Mouse (Mus musculus) kidney, adult 8-10 months (tissue): ENCODE measurements around the gene Olfr584.

Source experiments
- DNase-seq, 2 experiments: peaks; one replicate each; pipeline ENCODE4 v3.0.0; 2022

The Olfr584 gene

DNA sequence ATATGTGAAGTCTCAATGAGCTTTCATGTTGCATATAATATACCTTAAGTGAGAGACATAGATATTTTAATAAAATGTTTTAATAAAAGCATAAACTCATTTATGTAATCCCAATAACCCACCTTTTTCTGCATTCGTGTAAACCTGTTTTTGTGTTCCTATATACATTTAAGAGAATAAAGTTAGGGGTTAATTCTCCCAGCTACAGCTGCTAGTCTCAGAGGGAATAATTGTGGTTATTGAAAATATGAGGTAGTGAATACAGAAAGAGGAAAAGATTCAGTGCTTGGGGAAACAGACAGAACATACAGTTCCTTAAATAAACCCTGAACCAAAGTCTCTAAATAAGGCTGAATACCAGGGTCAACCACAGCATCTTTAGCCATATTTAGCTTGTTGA is at the start of gene Olfr584:
Olfr584 (plus strand) TSS at position 301 of the 400 bp plus-strand sequence.
- no peak for DNase-seq

DNA sequence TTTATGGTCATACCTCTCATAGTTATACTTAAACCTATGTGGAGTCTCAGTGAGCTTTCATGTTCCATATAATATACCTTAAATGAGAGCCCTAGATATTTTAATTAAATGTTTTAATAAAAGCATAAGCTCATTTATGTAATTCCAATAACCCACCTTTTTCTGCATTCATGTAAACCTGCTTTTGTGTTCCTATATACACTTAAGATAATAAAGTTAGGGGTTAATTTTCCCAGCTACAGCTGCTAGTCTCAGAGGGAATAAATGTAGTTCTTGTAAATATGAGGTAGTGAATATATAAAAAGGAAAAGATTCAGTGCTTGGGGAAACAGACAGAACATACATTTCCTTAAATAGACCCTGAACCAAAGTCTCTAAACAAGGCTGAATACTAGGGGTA is 44.0 kb upstream of the Olfr584 start, which contains the start of gene Olfr582:
Olfr582 (plus strand) TSS at position 301 of the 400 bp plus-strand sequence.
- no peak for DNase-seq

DNA sequence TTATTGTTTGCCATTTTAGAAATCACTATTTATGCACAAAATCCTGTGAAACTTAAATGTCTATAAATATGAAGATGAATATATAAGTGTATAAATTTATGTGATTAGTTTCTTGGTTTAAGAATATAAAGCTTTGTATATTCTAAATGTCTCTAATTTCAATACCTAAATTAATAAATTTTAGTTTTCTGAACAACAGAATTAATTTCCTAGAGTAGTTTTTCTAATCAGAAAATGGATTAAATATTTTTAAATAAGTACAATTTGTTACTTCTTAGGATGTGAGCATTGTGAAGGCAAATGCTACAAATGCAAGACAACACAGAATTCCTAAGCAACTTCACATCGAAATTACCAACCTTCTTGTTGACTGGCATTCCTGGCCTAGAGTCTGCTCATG is 30.7 kb upstream of the Olfr584 start, which contains the start of gene Olfr583:
Olfr583 (plus strand) TSS at position 301 of the 400 bp plus-strand sequence.
- DNase-seq, result no peak

DNA sequence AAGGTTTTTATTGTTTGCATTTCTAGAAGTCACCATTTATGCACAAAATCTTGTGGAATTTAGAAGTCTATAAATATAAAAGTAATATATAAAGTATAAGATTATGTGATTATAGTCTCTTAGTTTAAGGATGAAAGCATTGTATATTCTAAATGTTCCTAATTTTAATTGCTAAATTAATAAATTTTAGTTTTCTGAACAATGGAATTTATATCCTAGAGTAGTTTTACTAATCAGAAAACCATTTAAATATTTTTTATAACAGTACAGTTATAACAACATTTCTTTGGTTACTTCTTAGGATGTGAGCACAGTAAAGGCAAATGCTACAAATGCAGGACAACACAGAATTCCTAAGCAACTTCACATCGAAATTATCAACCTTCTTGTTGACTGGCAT is 15.7 kb downstream of the Olfr584 start, which contains the start of gene Olfr585:
Olfr585 (plus strand) TSS at position 301 of the 400 bp plus-strand sequence.
- DNase-seq, result no peak

DNA sequence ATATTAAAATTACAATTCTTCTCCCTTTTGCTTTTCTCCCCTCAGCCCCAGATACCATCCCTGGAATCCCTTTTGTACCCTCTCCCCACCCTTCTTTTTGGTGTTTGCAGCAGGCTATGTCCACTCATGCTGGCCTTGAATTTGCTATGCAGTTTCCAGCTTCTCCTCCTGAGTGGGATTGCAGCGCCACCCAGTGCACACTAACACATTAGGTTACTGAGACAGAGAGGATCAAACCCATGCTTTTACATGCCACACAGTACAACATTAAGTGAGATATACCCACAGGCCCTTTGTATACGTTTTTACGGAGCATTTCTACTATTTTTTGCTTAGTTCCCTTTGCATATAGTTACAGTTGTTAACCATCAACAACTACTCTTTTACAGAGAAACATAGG is 37.7 kb downstream of the Olfr584 start:
- DNase-seq, result peak in 1 of 2 experiments; percentile 4

DNA sequence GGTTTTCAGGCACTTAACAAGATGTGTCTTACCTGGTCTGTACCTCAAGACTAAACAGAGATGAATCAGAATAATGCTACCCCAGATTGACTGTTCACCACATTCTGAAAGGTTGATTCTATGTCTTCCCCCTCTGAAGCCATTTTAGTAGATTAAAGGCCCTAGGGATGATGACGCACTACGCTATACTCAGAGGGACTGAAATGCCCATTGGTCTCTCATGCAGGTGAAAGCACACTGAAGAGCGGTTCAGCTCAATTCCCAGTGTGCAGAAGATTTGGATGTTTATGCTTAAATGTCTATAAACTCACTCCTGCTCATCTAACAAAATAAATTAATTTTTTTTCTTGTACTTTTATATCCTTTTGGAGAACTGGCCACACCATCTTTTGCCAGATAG is 43.9 kb downstream of the Olfr584 start, which contains the start of gene Olfr586:
Olfr586 (minus strand) TSS at position 101 of the 400 bp plus-strand sequence.
- no peak for DNase-seq
